Comparison of ENCODE assay signal across 8 mouse cellular contexts in genomic region chr9:75625556-75626307, GRCm38 (mm10). TPM values are rescaled to one million over a fixed set of nuclear protein-coding genes. Genes with fewer than 3 reads are reported as not detected.
A peak's percentile ranks its signal among the peaks of the same experiment; 100 is the strongest.
DNase-seq lines count a peak whose midpoint lies in the region; ATAC-seq and TF ChIP-seq lines count a peak whose summit lies in the region.

TSS of gene Lysmd2 (plus strand) at chr9:75625741.

- TF ChIP-seq CTCF in intestine, postnatal 0 days (IDR thresholded peaks at IDR 0.05; ENCODE audit: low read depth) = no peak

- WGBS in intestine, postnatal 0 days = under 1% methylated on average over 61 of the region's 94 CpGs
- WGBS in limb, embryonic 10.5 days = under 1% methylated on average over 92 of the region's 94 CpGs
- 0% methylated on average over 68 of the region's 94 CpGs for WGBS in midbrain, embryonic 12.5 days

- H3K4me3 ChIP-seq in intestine, postnatal 0 days (ENCODE audit: low read depth, low read length) = peak within 1 kb of the TSS; percentile 72
- peak within 1 kb of the TSS; percentile 82 for H3K4me3 ChIP-seq in limb, embryonic 10.5 days
- H3K4me3 ChIP-seq in midbrain, embryonic 12.5 days = peak within 1 kb of the TSS; percentile 83

- peak within 1 kb of the TSS; percentile 74 for H3K27ac ChIP-seq in intestine, postnatal 0 days (ENCODE audit: low read depth, low read length)
- H3K27ac ChIP-seq in limb, embryonic 10.5 days = peak within 1 kb of the TSS; percentile 96
- H3K27ac ChIP-seq in midbrain, embryonic 12.5 days (replicated peaks) = peak within 1 kb of the TSS; percentile 89

- H3K9me3 ChIP-seq in intestine, postnatal 0 days (ENCODE audit: control insufficient read depth) = no peaks in the 10 kb centered on the region
- H3K9me3 ChIP-seq in limb, embryonic 10.5 days (replicated peaks) = no peaks in the 10 kb centered on the region
- no peaks in the 10 kb centered on the region for H3K9me3 ChIP-seq in midbrain, embryonic 12.5 days

- peak; percentile 68 for DNase-seq in layer of hippocampus, adult 11-12 months (ENCODE audit: low spot score)
- DNase-seq in layer of hippocampus, adult 9-10 months (ENCODE audit: low spot score) = no peak
- peak; percentile 77 for DNase-seq in embryo, embryonic 9.5 days (ENCODE audit: extremely low spot score)
- peak; percentile 81 for DNase-seq in limb, embryonic 10.5 days (ENCODE audit: low spot score)
- peak; percentile 29 to 68 for DNase-seq in spleen, postnatal 4 days (ENCODE audit: low spot score in 2 of 2)

- H3K27me3 ChIP-seq in intestine, postnatal 0 days (replicated peaks; ENCODE audit: control insufficient read depth, insufficient read depth, low read length) = 0 out of 2 replicates have a peak, but pooled peaks cover 3% of the 10 kb centered on the region
- H3K27me3 ChIP-seq in limb, embryonic 10.5 days (ENCODE audit: low read depth, poor library complexity, severe bottlenecking) = peaks cover 13% of the 10 kb centered on the region; the same call in 1 of the 2 replicates
- H3K27me3 ChIP-seq in midbrain, embryonic 12.5 days = peaks cover 16% of the 10 kb centered on the region; the same call in 1 of the 2 replicates

- peak; percentile 89 for ATAC-seq in granulocyte monocyte progenitor cell, adult 5-6 weeks (replicated peaks; ENCODE audit: poor library complexity, severe bottlenecking)
- ATAC-seq in intestine, postnatal 0 days = peak; percentile 80
- peak; percentile 85 for ATAC-seq in midbrain, embryonic 12.5 days (ENCODE audit: low FRiP score, low read depth)

- H3K4me2 ChIP-seq in intestine, postnatal 0 days (replicated peaks; ENCODE audit: low read depth) = peak within 1 kb of the TSS; percentile 96
- peak within 1 kb of the TSS; percentile 91 for H3K4me2 ChIP-seq in midbrain, embryonic 12.5 days (replicated peaks)

- no peaks in the 10 kb centered on the region for H3K36me3 ChIP-seq in intestine, postnatal 0 days (ENCODE audit: control insufficient read depth, insufficient read depth)
- H3K36me3 ChIP-seq in limb, embryonic 10.5 days = no peaks in the 10 kb centered on the region
- no peaks in the 10 kb centered on the region for H3K36me3 ChIP-seq in midbrain, embryonic 12.5 days

- no peaks in the 10 kb centered on the region for H3K4me1 ChIP-seq in intestine, postnatal 0 days (replicated peaks; ENCODE audit: control insufficient read depth, insufficient read depth, low read length)
- H3K4me1 ChIP-seq in limb, embryonic 10.5 days = peaks cover 12% of the 10 kb centered on the region
- H3K4me1 ChIP-seq in midbrain, embryonic 12.5 days = peaks cover 11% of the 10 kb centered on the region; the same call in 1 of the 2 replicates

- H3K9ac ChIP-seq in intestine, postnatal 0 days (ENCODE audit: low read depth, low read length) = peak within 1 kb of the TSS; percentile 81
- peak within 1 kb of the TSS; percentile 87 for H3K9ac ChIP-seq in midbrain, embryonic 12.5 days (replicated peaks)

RNA-seq across cellular contexts. Expression of gene Lysmd2, which starts in this region (rescaled TPM):
- 0.75 and 3.5 TPM in 2 replicates for total RNA-seq in granulocyte monocyte progenitor cell, adult 5-6 weeks (2014; fragmentation: Nextera tagmentation)
- 0.52 and 3.6 TPM in 2 replicates for total RNA-seq in granulocyte monocyte progenitor cell, adult 5-6 weeks (2017)
- polyA plus RNA-seq in intestine, postnatal 0 days (2015; fragmentation: Nextera tagmentation; extraction: Ambion mirVana) = 15.5 and 16.7 TPM in 2 replicates
- polyA plus RNA-seq in limb, embryonic 10.5 days (2016; fragmentation: Nextera tagmentation; extraction: Ambion mirVana) = 13.6 and 14.9 TPM in 2 replicates
- polyA plus RNA-seq in midbrain, embryonic 12.5 days (2016; fragmentation: Nextera tagmentation; extraction: Ambion mirVana) = 12.9 and 14.5 TPM in 2 replicates
